Mouse (Mus musculus) intestine, embryonic 16.5 days (tissue): Measurements from ENCODE around the gene Zfp300. TPM values are rescaled to one million over a fixed set of nuclear protein-coding genes. Genes with fewer than 3 reads are reported as not detected.

Source experiments
- polyA plus RNA-seq: library from polyadenylated mRNA; unstranded; fragments of >200 nt; fragmentation: Nextera tagmentation; extraction: Ambion mirVana; gene quantifications from 2 replicates; pipeline ENCODE4 v1.2.1, GENCODE M21; 2015

The Zfp300 gene
- polyA plus RNA-seq, 1 experiment from 2014 or later, result 1.1 TPM

Other genes starting within 250 kb of the Zfp300 start
- 14.2 and 16.9 TPM in 2 replicates for gene Timp1, start 219.4 kb downstream of the Zfp300 start, polyA plus RNA-seq
- gene Syn1, start 168.5 kb downstream of the Zfp300 start, polyA plus RNA-seq, result 1.2 and 1.5 TPM in 2 replicates
- 7.0 and 8.0 TPM in 2 replicates for gene Cfp, start 158.0 kb downstream of the Zfp300 start, polyA plus RNA-seq
- gene Elk1, start 138.9 kb downstream of the Zfp300 start, polyA plus RNA-seq, result 7.3 and 7.6 TPM in 2 replicates
- 59.3 and 63.5 TPM in 2 replicates for gene Uxt, start 127.5 kb downstream of the Zfp300 start, polyA plus RNA-seq
- gene Zfp182, start 27.2 kb downstream of the Zfp300 start, polyA plus RNA-seq, result 3.3 and 4.1 TPM in 2 replicates
- not detected in 2 replicates for gene Spaca5, start 21.1 kb downstream of the Zfp300 start, polyA plus RNA-seq
- gene Ssxa1, start 26.3 kb upstream of the Zfp300 start, polyA plus RNA-seq, result not detected in 2 replicates
- gene Gm21876, start 86.1 kb upstream of the Zfp300 start, polyA plus RNA-seq, result not detected in 2 replicates